Mouse (Mus musculus) monocyte, adult 2 months (primary cell): ENCODE data around the gene Bpgm.
A peak's percentile ranks its signal among the peaks of the same experiment; 100 is the strongest.

Experiments used
- DNase-seq, 2 experiments: peaks; one replicate each; pipeline ENCODE4 v3.0.0; 2022; ENCODE audit warnings: low spot score in 2 of 2, low read depth in 1 of 2

The Bpgm gene

DNA sequence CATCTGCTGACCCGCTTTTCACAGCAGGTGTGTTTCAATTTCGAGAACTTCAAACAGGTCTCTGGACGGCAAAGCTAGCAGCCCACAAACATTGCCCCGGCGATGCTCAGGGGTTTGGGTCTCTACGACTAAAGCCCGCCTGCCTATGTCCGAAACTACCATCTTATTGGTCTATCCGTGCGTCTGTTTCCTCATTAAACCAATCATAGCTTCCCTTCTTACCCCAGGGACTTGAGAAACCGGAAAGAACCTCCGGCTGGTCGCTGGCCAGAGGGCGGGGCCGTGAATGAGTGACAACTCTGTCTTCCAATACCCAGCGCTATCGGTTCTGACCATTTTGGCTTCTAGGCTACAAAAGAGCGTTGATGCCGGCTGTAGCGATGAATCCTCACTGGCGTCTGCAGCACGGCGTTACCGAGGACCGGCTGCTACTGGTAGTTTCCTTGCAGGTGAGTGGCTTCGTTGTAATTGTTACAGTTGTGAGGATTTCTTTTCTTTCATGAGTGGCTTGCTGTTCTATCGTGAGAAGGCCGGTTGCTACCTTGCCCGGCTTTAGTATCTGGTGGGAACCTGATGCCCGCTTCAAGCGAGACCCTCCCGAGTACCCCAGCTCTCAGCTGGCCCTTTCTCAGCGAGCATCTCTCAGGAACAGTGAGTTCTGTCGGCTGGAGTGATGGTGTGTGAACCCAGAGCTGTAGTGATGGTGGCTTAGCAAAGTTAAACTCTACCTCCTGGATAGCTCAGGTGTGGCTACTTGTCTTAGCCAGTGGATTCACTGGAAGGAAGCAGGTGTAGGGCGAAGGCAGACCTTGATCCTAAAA lies at the start of gene Bpgm:
TSS of gene Bpgm (plus strand) at position 234 of the 821 bp plus-strand sequence.
- peak; percentile 92 to 96 for DNase-seq

DNA sequence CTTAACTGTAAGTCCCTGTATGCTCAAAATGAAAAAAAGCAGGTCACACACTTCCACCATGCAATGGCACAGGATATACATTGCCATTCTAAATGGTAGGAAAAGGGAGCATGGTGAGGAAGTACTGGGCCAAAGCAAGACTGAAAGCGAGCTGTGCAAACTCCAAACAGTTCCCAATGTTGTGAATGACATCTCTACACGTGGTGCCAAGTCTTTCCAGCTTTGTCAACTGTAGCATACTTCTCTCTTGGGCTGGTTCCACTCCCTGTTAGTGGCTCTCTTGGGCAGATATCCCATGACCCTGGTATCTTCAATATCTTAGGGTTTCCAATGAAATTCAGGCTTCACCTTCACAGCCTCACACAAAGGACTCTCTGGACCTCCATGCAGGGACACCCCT lies 37.0 kb upstream of the Bpgm start:
- no peak for DNase-seq

DNA sequence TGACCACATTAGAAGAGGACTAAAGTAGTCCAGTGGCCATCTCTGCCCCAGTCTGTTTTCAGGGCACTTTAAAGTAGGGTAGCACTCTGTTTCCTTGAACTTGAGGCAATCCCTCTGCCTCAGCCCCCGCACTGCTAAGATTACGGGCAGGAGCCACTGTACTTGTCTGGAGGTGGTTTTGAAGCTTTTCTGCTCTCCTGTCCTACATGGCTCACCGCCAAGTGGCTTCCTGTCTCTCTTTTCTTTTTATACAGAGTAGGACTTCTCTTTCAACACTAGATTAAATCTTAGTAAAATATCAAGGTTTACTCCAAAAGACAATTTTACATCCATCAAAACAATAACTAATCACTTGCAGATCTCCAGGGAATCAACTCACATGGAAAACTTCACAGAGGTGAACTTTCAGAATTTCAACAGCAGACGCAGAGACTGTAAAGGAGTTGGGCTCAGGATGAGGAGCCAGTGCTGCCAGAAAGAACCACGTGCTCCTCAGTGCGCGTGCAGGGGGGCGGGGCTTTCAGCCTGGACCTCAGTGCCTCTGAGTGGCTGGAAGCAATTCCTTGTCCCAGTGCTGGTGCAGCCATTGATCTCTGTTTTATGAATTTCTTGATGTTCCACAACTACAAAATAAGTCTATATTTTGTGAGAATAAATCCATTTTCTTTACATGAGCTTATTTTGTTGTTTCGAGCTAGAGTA lies 34.3 kb upstream of the Bpgm start:
- no peak for DNase-seq

DNA sequence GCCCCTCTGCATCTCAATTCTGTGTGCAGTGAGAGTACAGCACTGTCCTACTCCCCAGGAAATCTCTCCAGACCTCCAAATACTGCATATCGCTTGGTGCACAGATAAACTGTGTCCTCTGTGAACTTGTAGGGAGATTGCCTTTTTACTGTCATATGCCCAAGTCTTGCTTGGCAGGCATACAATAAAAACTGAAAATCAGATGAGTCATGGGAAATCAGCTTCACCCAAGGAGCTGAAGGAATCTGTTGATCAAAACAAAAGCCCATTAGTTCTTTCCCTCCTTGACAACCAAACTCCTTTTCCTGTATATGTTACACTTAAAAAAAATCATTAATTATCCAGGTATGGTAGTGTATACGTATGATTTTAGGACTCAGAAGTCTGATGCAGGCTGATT lies 32.2 kb upstream of the Bpgm start:
- no peak for DNase-seq

DNA sequence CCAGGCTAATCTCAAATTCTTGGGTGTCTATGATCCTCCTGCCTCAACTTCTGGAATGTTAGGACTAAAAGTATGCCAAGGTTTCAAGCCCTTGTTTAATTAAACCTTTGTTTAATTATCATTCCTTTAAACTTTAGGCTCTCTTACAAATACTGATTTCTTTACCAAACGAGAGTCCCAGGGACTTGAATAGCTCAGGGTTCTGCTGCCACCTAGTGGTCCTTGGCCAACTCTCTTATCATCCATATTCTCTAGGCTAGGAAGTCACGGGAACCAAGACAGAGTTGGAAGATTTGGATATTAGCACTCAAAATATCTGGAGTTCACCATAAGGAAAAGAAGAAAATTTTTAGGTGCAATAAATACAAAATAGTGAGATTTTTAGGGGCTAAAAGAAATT lies 28.0 kb upstream of the Bpgm start:
- peak in 1 of 2 experiments; percentile 4 for DNase-seq

DNA sequence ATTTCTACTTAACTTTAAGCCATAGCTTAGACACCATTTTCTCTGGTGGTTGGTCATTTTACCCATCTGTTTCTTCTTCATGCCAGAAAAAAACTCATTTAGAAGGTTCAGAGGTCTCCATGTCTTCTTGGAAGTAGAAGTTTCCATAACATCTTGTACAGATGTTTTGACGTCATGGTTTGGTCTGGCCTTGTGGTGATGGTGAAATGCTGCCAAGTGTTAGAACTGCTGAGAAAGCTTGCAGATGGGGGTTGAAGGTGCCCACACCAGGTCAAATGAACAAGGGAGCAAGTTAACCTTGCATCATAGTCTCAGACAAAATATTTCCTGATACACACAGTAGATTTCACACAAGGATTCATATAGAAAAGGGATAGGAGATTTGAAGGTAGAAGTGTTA lies 27.3 kb upstream of the Bpgm start:
- no peak for DNase-seq

DNA sequence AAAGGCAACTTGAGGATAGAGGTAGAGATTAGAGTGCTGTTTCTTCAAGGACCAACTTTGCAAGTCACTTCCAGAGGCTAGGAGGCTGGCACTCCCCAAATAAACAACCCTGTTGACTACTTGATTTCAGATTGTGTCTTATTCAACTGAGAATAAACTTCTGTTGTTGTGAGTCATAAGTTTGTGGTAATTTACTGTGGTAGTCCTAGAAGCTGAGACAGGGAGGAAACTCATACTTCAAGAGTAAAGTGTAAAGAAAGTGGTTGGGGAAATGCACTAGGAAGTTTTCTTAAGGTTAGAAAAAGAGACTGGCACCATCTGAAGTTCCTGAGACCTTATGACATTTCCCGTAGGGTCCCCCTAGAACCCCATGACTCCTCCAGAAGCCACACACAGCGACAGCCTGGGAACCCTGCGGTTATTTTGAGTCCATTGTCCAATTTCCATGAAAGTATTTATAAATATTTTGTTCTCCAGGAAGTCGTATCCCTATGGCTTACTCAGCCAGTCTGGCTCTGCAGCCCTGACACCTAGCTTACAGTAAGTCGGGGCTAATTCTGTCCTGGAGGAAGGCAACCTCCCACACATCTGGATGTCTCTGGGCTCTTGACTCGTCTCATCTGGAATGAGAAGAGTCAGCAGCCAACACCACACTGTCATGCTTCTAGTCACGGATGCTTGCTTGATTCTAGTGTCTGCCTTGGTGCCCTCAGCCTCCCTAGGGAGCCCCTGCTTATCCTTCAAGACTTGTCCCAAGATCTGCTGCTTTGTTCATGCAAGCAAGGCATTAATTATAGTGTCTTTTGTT lies 22.8 kb upstream of the Bpgm start:
- DNase-seq, result no peak

DNA sequence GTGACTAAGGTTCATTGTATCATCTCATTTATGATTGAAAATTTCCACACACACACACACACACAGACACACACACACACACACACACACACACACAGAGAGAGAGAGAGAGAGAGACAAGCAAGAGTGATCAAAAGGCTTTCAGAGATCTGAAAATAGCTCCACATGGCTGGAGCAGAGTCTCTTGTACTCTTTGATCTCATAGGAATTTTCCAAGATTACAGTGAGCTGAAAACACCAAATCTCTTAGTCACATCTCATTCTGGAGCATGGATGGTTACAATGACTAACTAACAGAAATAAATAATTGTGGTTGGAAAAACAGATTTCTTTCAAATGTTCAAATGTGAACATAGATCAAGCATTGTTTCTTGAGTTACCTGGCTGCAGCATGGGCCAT lies 16.6 kb upstream of the Bpgm start:
- no peak for DNase-seq

DNA sequence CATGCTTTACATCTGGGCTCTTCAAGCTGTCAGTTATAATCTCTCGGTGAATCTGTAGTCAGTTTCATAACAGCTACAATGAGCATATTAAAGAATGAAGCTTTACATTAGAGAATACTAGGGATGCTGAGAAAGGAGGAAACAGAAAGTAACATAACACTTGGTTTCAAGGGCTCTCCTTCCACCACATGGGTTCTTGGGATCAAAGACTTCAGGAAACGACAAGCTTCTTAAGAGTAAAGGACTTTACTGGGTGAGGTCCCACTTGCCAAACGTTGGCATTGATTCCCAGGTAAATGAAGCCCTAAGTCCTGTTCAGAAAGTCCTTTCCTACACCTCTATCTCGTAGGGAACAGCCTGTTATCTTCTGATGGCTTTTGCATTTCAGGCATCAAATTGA lies 15.4 kb upstream of the Bpgm start:
- no peak for DNase-seq

DNA sequence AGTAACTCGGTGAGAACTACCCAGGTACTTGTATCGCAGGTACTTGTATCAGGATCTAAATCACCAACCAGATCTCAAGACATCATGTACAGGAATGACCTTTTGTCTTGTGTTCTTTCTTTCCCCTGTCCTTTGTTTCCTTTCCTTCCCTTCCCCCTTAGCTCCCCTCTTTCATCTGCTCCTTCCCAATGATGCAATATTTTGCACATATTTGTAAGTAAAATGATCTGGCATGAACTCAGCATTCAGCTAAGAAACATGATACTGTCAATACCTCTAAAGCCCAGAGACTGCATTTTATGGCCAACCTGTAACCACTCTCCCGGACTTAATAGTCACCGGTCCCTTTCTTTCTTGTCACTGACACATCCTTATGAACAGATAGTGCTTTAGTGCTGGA lies 12.4 kb upstream of the Bpgm start:
- DNase-seq, result no peak

DNA sequence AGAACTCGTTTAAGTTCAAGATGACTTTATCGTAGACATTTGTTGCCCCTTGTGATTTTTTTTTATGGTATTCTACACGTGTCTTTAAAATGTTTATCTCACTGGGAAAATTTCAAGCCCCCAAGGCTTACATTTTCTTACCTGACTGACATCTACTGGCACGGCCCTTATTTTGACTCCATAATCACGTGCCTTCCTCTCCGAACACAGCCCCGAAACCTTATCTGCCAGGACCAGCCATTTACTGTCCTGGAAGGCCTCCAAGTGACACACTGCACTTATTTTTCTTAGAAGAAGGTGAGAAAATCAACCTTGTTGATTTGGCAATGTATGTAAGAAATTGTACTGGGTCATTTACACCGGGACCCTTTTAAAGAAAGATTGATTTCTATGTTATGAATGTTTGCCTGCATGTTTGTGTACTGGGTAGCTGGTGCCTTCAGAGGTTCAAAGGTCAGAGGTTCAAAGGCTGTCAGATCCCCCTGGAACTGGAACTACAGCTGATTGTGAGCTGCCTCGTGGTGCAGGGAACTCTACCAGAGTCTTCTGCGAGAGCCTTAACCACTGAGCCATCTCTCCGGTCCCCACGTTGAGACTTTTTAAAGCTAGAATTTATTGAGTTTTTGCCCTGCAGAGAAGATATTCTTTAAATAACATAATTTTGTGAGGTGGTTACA lies 4.4 kb upstream of the Bpgm start:
- DNase-seq, result no peak

DNA sequence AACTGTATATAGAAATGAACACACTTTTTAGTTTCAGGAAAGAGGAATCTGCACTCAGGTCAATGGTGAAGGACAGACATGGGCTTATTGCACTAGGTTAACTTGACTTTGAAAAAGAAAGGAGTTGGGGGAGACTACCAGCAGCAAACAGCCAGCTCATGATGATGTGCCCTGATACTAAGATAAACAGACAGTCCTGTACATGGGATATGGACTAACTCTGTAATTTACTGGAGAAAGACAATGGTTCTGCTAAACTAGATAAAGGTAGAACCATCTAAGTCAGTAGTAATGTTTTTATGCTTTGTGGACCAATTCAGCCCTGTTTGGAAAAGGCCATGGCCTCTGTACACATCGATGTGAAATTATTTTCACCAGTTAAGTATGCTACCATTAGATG lies 2.7 kb upstream of the Bpgm start:
- DNase-seq, result no peak

DNA sequence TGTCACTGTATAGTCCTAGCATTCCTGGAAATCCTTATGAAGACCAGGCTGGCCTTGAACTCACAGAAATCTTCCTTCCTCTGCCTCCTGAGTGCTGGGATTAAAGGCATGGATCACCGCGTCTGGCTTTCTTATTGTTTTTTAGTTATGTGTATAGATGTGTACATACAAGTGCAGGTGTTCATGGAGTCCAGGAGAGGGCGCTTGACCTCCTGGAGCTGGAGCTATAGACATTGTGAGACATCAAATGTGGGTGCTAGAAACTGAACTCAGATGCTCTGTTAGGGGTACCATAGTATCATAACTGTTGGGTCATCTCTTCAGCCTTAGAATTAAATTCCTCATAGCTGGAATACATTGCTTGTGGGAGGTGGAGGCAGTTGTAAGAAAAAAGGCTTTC lies 2.0 kb upstream of the Bpgm start:
- no peak for DNase-seq

DNA sequence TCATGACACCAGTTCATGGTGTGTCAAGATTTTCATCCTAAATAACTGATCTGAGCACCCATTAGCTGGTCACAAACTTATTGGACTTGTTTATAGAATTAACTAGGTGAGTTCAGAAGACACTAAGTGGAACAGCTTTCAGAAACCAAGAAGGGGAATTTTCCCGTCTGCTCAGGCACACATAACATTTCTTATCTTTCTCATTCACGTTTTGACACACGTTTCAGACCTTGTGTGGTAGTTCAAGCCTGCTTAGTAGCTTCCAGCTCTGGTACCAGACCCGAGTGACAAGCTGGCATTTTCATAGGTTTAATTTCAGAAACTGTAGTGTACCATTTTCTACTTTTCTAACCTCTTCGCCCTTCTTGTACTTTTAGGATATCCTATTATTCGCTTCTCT lies 616 bp upstream of the Bpgm start:
- DNase-seq, result no peak

DNA sequence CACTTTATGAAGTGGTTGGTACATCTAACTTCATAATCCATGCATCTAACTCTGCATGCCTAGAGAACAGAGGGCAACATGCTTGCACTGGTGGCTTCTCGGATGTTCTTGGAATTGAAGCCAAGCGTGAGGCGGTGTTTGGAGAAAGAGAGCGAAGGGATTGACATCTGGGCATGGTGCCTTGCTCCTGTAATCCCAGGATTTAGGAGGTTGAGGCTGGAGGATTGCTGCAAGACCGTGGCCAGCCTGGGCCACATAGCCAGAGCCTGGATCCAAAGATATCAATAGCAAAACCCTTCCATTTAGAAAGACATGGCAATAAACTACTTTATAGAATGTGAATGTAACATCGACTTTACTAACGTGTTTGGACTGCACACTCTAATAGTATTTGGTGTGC lies 2.0 kb downstream of the Bpgm start:
- no peak for DNase-seq

DNA sequence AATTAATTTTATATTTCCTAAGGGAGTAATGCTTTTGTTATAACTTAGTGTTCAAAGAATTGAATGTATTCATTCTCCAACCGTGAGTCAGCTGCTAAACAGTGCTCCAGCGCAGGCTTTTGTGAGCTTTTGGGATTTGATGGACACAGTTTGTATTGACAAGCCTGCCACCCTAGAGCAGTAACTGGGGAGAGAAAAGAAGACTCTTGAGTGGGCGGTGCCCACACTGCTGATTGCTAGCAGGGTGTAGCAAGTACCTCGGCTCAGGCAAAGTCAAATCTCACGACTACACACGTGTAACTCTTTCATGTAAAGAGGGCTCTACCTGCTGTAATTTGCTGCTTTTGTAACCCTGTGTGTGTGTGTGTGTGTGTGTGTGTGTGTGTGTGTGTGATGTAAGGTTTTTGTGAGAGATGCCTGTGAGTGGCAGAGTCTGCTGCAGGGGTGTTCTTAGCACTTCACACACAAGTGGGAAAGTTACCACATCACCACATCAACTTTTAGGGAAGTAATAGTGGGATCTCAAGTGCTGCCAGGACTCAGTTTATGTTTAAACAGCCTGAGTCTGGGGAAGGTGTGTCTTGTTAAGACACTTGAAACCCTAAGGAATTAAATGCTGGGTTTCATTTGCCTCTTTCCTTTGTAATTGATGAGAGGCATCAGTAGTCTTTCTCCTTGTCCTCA lies 2.8 kb downstream of the Bpgm start:
- no peak for DNase-seq

DNA sequence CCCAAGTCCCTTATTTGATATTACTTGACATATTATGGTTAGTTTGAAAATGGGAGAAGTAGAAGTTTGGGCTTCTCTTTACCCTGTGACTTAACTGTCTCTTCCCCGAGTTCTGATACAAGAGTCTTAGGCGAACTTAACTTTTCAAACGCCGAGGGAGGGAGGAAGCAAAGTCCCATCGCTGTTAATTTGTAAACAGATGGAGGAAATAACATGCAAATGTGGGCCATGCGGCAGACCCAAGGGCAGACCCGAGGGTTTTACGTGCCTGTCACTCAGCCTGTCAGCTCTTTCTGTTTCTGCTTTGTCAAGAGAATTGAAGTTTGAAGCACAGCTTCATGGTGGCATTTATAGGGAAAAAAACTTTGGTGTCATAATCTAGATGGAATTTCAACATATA lies 3.5 kb downstream of the Bpgm start:
- DNase-seq, result no peak

DNA sequence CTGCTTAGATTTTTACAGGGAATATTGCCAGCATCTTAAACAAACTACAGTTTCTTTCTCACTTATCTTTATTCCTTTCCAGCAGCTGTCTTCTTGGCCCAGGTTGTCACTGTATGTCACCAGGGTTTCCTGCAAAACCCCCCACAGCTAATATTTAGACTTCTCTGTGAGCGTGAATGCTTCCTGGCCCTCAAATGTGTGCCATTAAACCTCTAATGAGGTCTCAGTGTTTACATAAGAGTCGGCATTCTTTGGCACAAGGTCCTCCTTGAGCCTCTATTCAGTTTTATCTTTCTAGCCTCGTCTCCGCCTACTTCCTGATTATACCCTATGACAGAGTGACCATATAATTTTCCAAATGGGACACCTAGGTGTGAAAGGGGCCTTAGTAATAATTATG lies 4.7 kb downstream of the Bpgm start:
- DNase-seq, result no peak

DNA sequence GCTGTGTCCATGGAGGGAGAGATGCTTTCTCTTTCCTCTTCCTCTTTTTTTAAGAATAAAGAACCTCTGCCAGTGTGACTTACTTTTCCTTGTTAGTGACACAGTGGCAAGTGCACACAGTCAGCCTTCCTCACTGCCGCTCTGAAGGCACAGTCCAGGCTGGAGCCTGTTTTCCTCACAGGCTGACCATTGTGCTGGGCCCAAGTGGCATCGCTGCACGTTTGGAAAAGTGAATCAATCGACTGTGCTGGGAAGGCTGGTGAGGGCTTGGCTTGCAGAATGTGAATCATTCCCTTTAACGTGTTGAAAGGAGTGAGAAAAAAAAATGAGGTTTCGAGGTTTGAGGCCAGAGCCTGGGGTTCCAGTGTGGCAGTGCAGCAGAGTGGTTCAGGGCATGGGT lies 5.3 kb downstream of the Bpgm start:
- DNase-seq, result no peak

DNA sequence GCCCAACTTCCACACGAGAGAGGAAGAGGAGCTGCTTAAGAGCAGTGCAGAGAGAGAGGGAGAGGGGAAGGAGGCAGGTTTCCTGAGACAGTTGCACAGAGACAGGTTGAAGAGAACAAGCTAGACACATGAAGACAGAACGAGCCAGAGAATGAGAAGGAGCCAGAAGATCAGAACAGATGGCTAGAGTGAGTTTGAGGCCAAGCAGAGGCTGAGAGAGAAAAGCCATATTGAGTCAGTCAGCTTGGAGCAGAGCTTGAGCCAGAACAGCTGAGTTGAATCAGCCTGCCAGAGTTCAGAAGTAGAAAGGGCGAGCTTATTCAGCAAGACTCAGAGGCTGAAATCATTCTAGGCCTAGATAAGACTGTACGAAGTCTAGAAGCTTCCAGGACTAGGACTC lies 6.8 kb downstream of the Bpgm start:
- no peak for DNase-seq

DNA sequence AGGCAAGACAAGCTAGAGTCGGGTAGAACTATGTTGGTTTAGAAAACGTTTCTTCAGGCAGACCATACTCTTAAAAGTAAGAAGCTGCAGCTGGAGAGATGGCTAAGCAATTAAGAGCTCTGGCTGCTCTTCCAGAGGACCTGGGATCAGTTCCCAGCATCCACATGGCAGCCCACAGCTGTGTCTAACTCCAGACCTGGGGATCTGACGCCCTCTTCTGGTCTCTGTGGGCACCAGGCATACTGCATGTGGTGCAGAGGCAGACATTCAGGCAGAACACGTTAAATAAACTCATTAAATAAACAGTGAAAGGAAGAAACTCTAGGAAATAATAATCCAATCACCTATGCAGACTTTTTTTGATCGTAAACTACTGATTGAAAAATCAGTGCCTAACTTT lies 7.4 kb downstream of the Bpgm start:
- DNase-seq, result no peak
